Mouse (Mus musculus) naive thymus-derived CD4-positive, alpha-beta T cell, adult 2 months (primary cell): Measurements from ENCODE around the gene Gngt2.
"Not testable (repeated sequence)": the region's sequence is repeated elsewhere in the genome, so short reads cannot be mapped to it uniquely, and the experiment has no call there.

Experiments
- DNase-seq: peaks from one replicate; pipeline ENCODE4 v3.0.0-alpha.2; 2011; ENCODE audit warnings: low read depth

Gngt2 gene

GRCm38 (mm10) chr11:95840694-95841497, 3.9 kb downstream of the Gngt2 start:
- DNase-seq = no peak

GRCm38 (mm10) chr11:95841498-95841830, 4.4 kb downstream of the Gngt2 start:
- no peak for DNase-seq

- DNase-seq = peak; percentile 73
These were observed 5.2 kb downstream of the Gngt2 start, which contains the start of gene Abi3 for GRCm38 (mm10) chr11:95842074-95842681. Gene Abi3 (minus strand): TSS chr11:95842476.

- DNase-seq = no peak
These were observed 5.9 kb downstream of the Gngt2 start for GRCm38 (mm10) chr11:95842953-95843352.

- DNase-seq = no peak
These were observed 6.5 kb downstream of the Gngt2 start for GRCm38 (mm10) chr11:95843421-95843950.

GRCm38 (mm10) chr11:95844935-95845334, 7.9 kb downstream of the Gngt2 start:
- DNase-seq = no peak

GRCm38 (mm10) chr11:95850898-95851297, 13.9 kb downstream of the Gngt2 start:
- DNase-seq = no peak

GRCm38 (mm10) chr11:95853684-95854083, 16.7 kb downstream of the Gngt2 start:
- DNase-seq = peak; percentile 85

GRCm38 (mm10) chr11:95857306-95857705, 20.3 kb downstream of the Gngt2 start:
- DNase-seq = no peak

- DNase-seq = no peak
These were observed 20.9 kb downstream of the Gngt2 start for GRCm38 (mm10) chr11:95857716-95858527.

- peak; percentile 98 for DNase-seq
These were observed 21.8 kb downstream of the Gngt2 start for GRCm38 (mm10) chr11:95858528-95859467.

- DNase-seq = no peak
These were observed 22.4 kb downstream of the Gngt2 start for GRCm38 (mm10) chr11:95859468-95859855.

- peak; percentile 39 for DNase-seq
These were observed 23.1 kb downstream of the Gngt2 start for GRCm38 (mm10) chr11:95860071-95860490.

- no peak for DNase-seq
These were observed 24.4 kb downstream of the Gngt2 start for GRCm38 (mm10) chr11:95861397-95861796.

- no peak for DNase-seq
These were observed 32.4 kb downstream of the Gngt2 start for GRCm38 (mm10) chr11:95869442-95869841.

- no peak for DNase-seq
These were observed 33.0 kb downstream of the Gngt2 start for GRCm38 (mm10) chr11:95869918-95870470.

GRCm38 (mm10) chr11:95875804-95876203, 38.8 kb downstream of the Gngt2 start:
- DNase-seq = peak; percentile 54

- DNase-seq = peak; percentile 76
These were observed 39.3 kb downstream of the Gngt2 start for GRCm38 (mm10) chr11:95876296-95876695.

- not testable (repeated sequence) for DNase-seq
These were observed 42.8 kb downstream of the Gngt2 start for GRCm38 (mm10) chr11:95879861-95880260.

- no peak for DNase-seq
These were observed 53.5 kb downstream of the Gngt2 start for GRCm38 (mm10) chr11:95890462-95891051.
